Mouse (Mus musculus): ENCODE results near the gene Gm36028. TPM values are rescaled to one million over a fixed set of nuclear protein-coding genes. Genes with fewer than 3 reads are reported as not detected.

Gene Gm36028
- polyA plus RNA-seq (2015; fragmentation: Nextera tagmentation; extraction: Ambion mirVana), result 4.9 and 6.3 TPM in 2 replicates

DNA sequence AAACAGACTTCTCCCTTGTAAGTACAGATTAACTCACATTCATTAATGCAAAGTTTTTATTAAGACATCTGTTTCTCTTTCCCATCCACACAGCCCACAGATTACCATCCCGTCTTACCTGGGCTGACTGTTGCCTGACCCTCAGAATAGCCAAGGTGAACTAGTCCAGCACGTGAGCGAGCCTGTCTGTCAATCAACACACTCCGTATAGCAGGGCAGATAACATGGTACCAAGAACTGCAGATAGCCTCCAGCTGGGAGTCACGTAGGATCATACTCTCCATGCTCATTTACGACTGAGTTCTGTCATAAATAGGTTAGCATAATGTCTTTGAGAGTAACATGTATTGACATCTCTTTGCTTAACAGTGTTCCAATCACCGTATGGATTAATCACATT, at the start of gene Gm36028:
Gm36028 (minus strand) TSS at position 118 of the 400 bp plus-strand sequence.
- 47% methylated on average over 7 of the region's 7 CpGs for WGBS
- H3K4me2 ChIP-seq, result no peak within 1 kb of the TSS
- peak; percentile 67 for ATAC-seq (replicated peaks; ENCODE audit: insufficient number of reproducible peaks, insufficient read depth, low FRiP score, low read depth)

DNA sequence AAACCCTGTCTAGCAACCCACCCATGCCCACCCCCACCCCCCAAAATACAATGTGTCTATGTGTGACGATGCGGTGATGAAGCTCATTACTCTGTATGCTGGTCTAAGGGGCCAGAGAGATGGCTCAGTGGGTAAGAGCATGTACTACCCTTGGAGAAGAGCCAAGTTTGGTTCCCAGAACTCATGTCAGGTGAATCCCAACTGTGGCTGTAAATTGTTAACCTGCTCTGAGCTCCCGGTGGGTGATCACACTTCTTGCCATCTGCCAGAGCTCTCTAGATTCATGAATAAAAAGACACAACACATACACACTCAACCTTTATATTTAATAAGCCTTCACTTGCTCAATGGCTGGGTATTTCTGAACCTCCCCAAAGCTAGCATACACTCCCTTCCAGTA, 45.5 kb upstream of the Gm36028 start:
- Histone ChIP-seq H3K9ac (no peak overlapping the region), H3K27ac (no peak overlapping the region), H3K4me1 (replicated peaks) (no peaks in the 10 kb centered on the region), H3K27me3 (no peaks in the 10 kb centered on the region), H3K9me3 (replicated peaks) (no peaks in the 10 kb centered on the region), H3K4me2 (no peak overlapping the region), H3K4me3 (no peak overlapping the region), H3K36me3 (no peaks in the 10 kb centered on the region)
- WGBS, result 81% methylated on average over 3 of the region's 3 CpGs
- ATAC-seq (replicated peaks; ENCODE audit: insufficient number of reproducible peaks, insufficient read depth, low FRiP score, low read depth), result no peak

More for the DNA sequence above, at the start of gene Gm36028:
- Histone ChIP-seq H3K36me3 (no peaks in the 10 kb centered on the region), H3K9me3 (replicated peaks) (no peaks in the 10 kb centered on the region), H3K27ac (no peak within 1 kb of the TSS), H3K4me1 (replicated peaks) (peaks cover 10% of the 10 kb centered on the region), H3K9ac (no peak within 1 kb of the TSS), H3K27me3 (no peaks in the 10 kb centered on the region), H3K4me3 (no peak within 1 kb of the TSS)

DNA sequence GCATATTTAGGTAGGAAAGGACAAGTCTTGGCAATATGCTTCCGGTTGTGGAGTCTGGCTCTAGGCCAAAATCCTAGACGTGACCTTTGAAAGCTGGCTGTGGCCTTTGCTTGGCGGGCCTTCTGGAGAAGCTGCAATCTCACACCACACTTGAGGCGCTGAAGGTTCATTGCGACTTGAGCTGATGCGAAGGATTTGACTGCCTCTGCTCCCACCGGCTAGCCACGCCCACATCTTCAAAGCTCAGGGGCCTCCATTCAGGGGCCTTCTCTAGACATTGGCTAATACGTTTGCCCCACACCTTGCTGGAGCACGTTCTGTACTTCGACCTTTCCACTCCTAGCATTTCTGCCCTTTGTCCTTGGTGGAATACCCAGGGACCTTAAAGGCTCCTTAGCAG, 40.4 kb upstream of the Gm36028 start:
- no peaks in the 10 kb centered on the region for H3K27me3 ChIP-seq
- no peaks in the 10 kb centered on the region for H3K9me3 ChIP-seq (replicated peaks)
- H3K9ac ChIP-seq, result no peak overlapping the region
- WGBS, result 49% methylated on average over 11 of the region's 11 CpGs
- no peaks in the 10 kb centered on the region for H3K36me3 ChIP-seq
- H3K4me3 ChIP-seq, result no peak overlapping the region
- H3K27ac ChIP-seq, result no peak overlapping the region
- no peak overlapping the region for H3K4me2 ChIP-seq
- no peaks in the 10 kb centered on the region for H3K4me1 ChIP-seq (replicated peaks)
- ATAC-seq (replicated peaks; ENCODE audit: insufficient number of reproducible peaks, insufficient read depth, low FRiP score, low read depth), result no peak

DNA sequence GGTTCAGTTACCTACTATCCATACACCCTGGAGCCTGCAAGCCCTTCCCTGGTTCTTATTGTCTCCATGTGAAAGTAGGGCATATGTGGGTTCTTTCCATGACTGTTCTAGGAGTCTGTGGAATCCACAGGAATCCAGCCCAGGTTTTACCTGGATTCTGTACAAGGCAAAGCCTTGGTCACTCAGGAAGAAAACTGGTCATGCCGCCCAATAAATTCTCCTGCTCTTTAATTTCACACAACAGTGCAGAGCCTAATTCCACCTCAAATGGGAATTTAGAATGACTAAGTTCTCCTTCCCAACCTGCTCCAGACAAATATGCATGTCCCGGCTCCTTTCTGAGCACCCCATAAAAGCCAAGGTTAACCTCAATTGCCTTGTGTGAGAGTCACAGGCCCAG, 38.4 kb upstream of the Gm36028 start:
- H3K27me3 ChIP-seq, result no peaks in the 10 kb centered on the region
- H3K36me3 ChIP-seq, result no peaks in the 10 kb centered on the region
- H3K9me3 ChIP-seq (replicated peaks), result no peaks in the 10 kb centered on the region
- peaks cover 8% of the 10 kb centered on the region for H3K4me1 ChIP-seq (replicated peaks)
- no peak overlapping the region for H3K4me2 ChIP-seq
- no peak overlapping the region for H3K9ac ChIP-seq
- WGBS, result 50% methylated on average over 2 of the region's 2 CpGs
- no peak for ATAC-seq (replicated peaks; ENCODE audit: insufficient number of reproducible peaks, insufficient read depth, low FRiP score, low read depth)
- H3K27ac ChIP-seq, result no peak overlapping the region
- no peak overlapping the region for H3K4me3 ChIP-seq

DNA sequence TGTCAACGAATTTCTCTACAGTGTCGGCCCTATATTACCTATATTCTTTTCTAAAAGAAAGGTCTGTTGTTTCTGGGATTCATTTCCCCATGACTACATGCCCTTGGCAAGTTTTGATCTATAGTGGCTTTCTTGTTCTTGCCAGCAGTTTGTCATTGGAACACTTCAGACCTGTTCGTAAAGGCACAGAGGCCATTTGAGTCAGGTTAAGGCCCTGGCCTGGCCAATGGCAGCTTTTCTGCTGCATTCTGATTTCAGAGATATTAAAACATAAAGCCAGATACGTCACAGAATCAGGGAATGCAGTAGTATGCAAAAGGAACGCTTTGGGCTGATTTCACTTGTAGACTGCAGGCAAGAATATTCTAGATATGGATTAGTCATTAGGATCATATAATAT, 37.8 kb upstream of the Gm36028 start:
- ATAC-seq (replicated peaks; ENCODE audit: insufficient number of reproducible peaks, insufficient read depth, low FRiP score, low read depth), result no peak
- H3K9ac ChIP-seq, result no peak overlapping the region
- no peaks in the 10 kb centered on the region for H3K9me3 ChIP-seq (replicated peaks)
- no peaks in the 10 kb centered on the region for H3K27me3 ChIP-seq
- H3K27ac ChIP-seq, result no peak overlapping the region
- peaks cover 13% of the 10 kb centered on the region for H3K4me1 ChIP-seq (replicated peaks)
- H3K4me2 ChIP-seq, result no peak overlapping the region
- H3K36me3 ChIP-seq, result no peaks in the 10 kb centered on the region
- no peak overlapping the region for H3K4me3 ChIP-seq
- 84% methylated on average over 5 of the region's 5 CpGs for WGBS

DNA sequence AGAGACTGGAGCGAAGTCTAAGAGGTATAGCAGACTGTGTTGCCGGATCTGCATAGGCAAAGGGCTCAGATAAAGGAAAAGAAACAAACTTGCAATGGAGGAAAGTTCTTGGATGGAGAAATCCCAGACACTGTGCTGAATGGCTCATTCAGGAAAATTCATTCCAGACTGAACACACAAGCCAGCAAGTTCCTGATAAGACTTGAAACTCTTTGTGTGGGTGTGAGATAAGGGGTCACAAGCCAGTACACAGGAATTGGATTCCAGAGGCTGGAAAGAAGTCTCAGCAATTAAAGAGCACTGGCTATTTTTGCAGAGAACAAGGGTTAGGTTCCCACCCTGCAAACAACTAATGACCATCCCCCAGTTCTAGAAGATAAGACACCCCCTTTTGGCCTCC, 33.0 kb upstream of the Gm36028 start:
- 26% methylated on average over 2 of the region's 2 CpGs for WGBS
- Histone ChIP-seq H3K4me1 (replicated peaks) (peaks cover 26% of the 10 kb centered on the region), H3K9me3 (replicated peaks) (no peaks in the 10 kb centered on the region), H3K4me3 (no peak overlapping the region), H3K9ac (no peak overlapping the region), H3K27ac (peak overlapping the region; percentile 80), H3K4me2 (peak overlapping the region; percentile 25), H3K27me3 (no peaks in the 10 kb centered on the region), H3K36me3 (no peaks in the 10 kb centered on the region)
- peak; percentile 95 for ATAC-seq (replicated peaks; ENCODE audit: insufficient number of reproducible peaks, insufficient read depth, low FRiP score, low read depth)

DNA sequence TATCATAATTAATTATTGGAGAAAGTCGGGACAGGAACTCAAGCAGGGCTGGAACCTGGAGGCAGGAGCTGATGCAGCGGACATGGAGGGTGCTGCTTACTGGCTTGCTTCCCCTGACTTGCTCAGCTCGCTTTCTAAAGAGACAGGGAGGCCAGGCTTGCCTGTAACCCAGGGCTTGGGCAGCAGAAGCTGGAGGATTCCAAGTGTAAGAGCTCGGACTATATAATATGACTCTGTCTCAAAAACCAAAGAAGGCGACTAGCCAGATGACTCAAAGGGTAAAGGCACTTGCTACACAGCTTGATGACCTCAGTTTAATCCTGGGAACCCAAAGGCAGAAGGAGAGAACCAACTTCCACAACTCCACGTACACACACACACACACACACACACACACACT, 32.4 kb upstream of the Gm36028 start:
- ATAC-seq (replicated peaks; ENCODE audit: insufficient number of reproducible peaks, insufficient read depth, low FRiP score, low read depth), result no peak
- no peaks in the 10 kb centered on the region for H3K36me3 ChIP-seq
- H3K27me3 ChIP-seq, result no peaks in the 10 kb centered on the region
- H3K4me3 ChIP-seq, result no peak overlapping the region
- peak overlapping the region; percentile 25; the same call in 1 of the 2 replicates for H3K4me2 ChIP-seq
- WGBS, result 33% methylated on average over 6 of the region's 6 CpGs
- no peaks in the 10 kb centered on the region for H3K9me3 ChIP-seq (replicated peaks)
- no peak overlapping the region for H3K9ac ChIP-seq
- peak overlapping the region; percentile 80 for H3K27ac ChIP-seq
- H3K4me1 ChIP-seq (replicated peaks), result peaks cover 26% of the 10 kb centered on the region

DNA sequence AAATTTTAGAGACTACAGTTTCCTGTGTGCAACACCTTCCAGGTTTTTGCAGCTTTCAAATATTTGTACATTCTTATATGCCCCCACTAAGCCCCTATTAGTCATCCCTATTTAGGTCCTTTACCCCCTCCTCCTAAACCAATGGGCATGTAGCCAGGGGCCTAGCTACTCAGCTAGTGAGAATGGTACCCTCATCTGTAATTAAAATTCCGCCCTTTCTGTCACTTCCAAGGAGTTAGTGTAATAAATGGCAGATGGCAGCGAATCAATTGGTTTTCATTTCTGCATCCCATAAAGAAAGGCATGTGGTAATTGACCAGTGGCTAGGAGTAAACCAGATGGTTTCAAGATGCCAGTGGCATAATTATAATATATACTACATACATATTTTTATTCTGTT, 31.7 kb upstream of the Gm36028 start:
- WGBS, result 87% methylated on average over 2 of the region's 2 CpGs
- no peak overlapping the region for H3K4me3 ChIP-seq
- no peak overlapping the region for H3K4me2 ChIP-seq
- peaks cover 26% of the 10 kb centered on the region for H3K4me1 ChIP-seq (replicated peaks)
- no peaks in the 10 kb centered on the region for H3K36me3 ChIP-seq
- ATAC-seq (replicated peaks; ENCODE audit: insufficient number of reproducible peaks, insufficient read depth, low FRiP score, low read depth), result no peak
- no peaks in the 10 kb centered on the region for H3K27me3 ChIP-seq
- no peaks in the 10 kb centered on the region for H3K9me3 ChIP-seq (replicated peaks)
- no peak overlapping the region for H3K9ac ChIP-seq
- no peak overlapping the region; the same call in 1 of the 2 replicates for H3K27ac ChIP-seq

DNA sequence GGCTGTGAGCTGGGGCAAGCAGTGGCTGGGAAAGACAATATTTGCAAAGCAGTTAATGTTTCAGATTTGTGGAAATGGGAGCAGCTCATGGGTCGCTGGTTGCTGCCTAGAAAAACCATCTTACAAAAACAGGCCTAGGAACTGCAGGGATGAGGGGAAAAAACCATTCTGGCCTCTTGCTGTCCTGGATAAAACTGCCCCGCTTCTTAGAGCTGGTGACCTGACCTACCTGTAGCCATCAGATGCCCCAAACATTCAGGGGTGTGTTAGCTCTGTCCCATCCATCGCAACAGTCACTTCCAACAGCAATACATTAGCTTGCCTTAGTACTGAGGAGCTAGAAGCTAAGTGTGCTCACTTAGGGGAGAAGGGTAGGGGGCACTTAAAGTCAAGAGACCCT, 28.0 kb upstream of the Gm36028 start:
- Histone ChIP-seq H3K4me1 (replicated peaks) (peaks cover 14% of the 10 kb centered on the region), H3K27ac (no peak overlapping the region), H3K4me2 (no peak overlapping the region), H3K9ac (no peak overlapping the region), H3K4me3 (no peak overlapping the region), H3K27me3 (no peaks in the 10 kb centered on the region), H3K36me3 (peaks cover 3% of the 10 kb centered on the region; the same call in 1 of the 2 replicates), H3K9me3 (replicated peaks) (no peaks in the 10 kb centered on the region)
- ATAC-seq (replicated peaks; ENCODE audit: insufficient number of reproducible peaks, insufficient read depth, low FRiP score, low read depth), result no peak
- 93% methylated on average over 3 of the region's 3 CpGs for WGBS

DNA sequence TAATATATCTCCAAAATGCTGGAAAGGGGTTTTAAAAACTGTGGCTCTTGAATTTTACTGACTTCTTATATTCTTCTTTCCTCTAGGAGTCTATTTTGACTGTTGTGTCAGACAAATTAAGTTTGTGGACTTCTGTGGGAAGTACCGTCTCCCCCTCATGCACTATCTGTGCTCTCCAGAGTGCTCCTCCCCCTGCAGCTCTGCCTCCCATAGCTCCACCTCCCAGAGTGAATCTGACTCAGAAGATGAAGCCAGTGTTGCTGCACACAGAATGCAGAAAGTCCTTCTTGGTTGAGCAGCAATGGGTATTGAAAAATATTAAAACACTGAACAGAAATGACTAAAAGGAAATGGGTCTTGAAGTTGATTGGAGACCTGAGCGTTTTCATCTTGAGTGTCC, 20.2 kb upstream of the Gm36028 start:
- Histone ChIP-seq H3K9me3 (replicated peaks) (no peaks in the 10 kb centered on the region), H3K27ac (no peak overlapping the region), H3K9ac (no peak overlapping the region), H3K4me1 (replicated peaks) (peaks cover 6% of the 10 kb centered on the region; the same call in 1 of the 2 replicates), H3K4me3 (no peak overlapping the region), H3K4me2 (no peak overlapping the region), H3K36me3 (peaks cover 49% of the 10 kb centered on the region), H3K27me3 (no peaks in the 10 kb centered on the region)
- no peak for ATAC-seq (replicated peaks; ENCODE audit: insufficient number of reproducible peaks, insufficient read depth, low FRiP score, low read depth)
- WGBS, result 49% methylated on average over 2 of the region's 2 CpGs

DNA sequence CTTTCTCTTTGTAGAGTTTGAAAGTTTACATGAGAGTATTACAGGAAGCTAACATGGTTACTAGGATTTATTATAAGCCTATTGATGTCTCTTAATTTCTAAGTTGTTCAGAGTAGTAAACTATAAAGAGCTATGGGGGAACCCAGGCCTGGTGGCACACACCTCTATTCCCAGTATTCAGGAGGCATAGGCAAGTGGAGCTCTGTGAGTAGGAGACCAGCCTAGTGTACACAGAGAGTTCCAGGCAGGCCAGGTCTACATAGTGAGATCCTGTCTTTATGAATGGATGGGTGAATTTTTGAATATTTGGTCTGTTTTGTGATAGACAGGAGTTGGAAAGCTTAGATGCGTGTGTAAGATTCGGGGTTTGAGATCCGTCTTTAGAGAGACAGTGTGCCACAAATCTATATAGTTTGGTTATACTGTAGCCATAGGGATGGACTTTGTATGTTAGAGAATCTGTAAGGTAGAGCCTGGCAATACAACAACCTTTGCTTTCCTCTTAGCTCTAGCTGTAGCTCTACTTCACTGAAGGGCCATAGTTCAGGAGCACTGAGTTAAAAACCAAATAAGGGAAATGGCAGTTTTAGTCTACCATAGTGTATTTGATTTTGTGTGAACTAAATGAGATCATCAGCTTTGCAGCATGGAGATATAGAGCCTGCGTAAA, 18.9 kb upstream of the Gm36028 start:
- Histone ChIP-seq H3K4me3 (no peak overlapping the region), H3K4me2 (no peak overlapping the region), H3K36me3 (peaks cover 49% of the 10 kb centered on the region), H3K9ac (no peak overlapping the region), H3K4me1 (replicated peaks) (peaks cover 9% of the 10 kb centered on the region), H3K27me3 (no peaks in the 10 kb centered on the region), H3K9me3 (replicated peaks) (no peaks in the 10 kb centered on the region), H3K27ac (no peak overlapping the region)
- 89% methylated on average over 4 of the region's 4 CpGs for WGBS
- no peak for ATAC-seq (replicated peaks; ENCODE audit: insufficient number of reproducible peaks, insufficient read depth, low FRiP score, low read depth)

DNA sequence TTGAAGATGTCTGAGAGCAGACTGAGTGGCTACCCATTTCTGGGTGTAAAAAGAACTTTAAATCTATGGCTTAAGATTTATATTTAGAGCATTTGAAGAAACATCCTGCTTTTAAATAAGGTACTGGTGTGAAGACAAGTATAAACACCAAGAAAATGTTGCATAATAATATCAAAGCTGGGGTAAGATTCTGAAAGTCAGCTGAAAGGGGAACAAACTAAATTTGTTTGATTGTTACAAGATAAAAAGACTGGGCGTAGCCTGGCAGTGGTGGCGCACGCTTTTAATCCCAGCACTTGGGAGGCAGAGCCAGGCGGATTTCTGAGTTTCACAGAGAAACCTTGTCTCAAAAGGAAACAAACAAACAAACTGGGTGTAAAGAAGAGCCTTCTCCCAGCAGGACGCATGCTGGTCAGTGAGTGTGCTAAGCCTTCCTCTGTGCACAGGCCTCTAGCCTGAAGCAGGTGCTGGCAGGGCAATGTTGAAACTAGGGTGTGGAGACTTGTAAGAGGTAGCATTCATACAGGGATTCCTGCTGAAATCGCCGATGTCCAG, 18.1 kb upstream of the Gm36028 start:
- Histone ChIP-seq H3K4me3 (no peak overlapping the region), H3K9ac (no peak overlapping the region), H3K4me2 (no peak overlapping the region), H3K36me3 (peaks cover 47% of the 10 kb centered on the region), H3K4me1 (replicated peaks) (peaks cover 13% of the 10 kb centered on the region), H3K27ac (no peak overlapping the region), H3K9me3 (replicated peaks) (no peaks in the 10 kb centered on the region), H3K27me3 (no peaks in the 10 kb centered on the region)
- no peak for ATAC-seq (replicated peaks; ENCODE audit: insufficient number of reproducible peaks, insufficient read depth, low FRiP score, low read depth)
- 86% methylated on average over 7 of the region's 7 CpGs for WGBS

All from heart, embryonic 15.5 days (tissue).